Mouse (Mus musculus): ENCODE results near the gene Mus81.

DNA sequence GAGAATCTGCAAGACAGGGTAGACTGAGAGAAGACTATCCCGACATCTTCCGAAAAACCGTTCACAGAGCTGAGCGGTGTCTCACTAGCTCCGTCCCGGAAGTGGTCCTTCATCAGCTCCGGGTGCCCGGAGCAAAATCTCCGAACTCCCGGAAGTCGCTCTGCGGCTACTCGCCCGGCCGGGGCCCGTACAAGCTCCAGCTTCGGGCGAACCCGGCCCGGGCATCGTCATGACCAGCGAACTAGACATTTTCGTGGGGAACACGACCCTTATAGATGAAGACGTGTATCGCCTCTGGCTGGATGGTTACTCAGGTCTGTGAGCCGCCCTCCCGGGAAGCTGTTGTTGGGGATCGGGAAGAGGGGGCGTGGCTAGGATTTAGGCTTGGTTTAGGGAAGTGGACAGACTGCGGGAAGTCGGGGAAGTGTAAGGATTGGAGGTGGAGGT is 27.7 kb downstream of the Mus81 start, which contains the start of gene Fibp:
- TF ChIP-seq ZC3H11A (IDR thresholded peaks at IDR 0.05; ENCODE audit: borderline replicate concordance, low read depth, low read length) (no peak), MAFK (IDR thresholded peaks at IDR 0.05; ENCODE audit: insufficient read depth, low read depth, low read length) (no peak), HCFC1 (IDR thresholded peaks at IDR 0.05; ENCODE audit: borderline replicate concordance, insufficient read depth, low read length) (peak; percentile 76; the same call in 1 of the 2 replicates), ZNF384 (IDR thresholded peaks at IDR 0.05; ENCODE audit: low read depth, low read length) (no peak), CHD2 (IDR thresholded peaks at IDR 0.05; ENCODE audit: low read depth, low read length) (peak; percentile 35; the same call in 1 of the 2 replicates)

Measured in ES-E14 (cell line).